Mouse (Mus musculus): Measurements from ENCODE around the gene Ldha. TPM values are rescaled to one million over a fixed set of nuclear protein-coding genes. Genes with fewer than 3 reads are reported as not detected.
"Not testable (repeated sequence)": the region's sequence is repeated elsewhere in the genome, so short reads cannot be mapped to it uniquely, and the experiment has no call there.

Ldha gene
- polyA plus RNA-seq, 1 experiment from 2014 or later, result 905 TPM

DNA sequence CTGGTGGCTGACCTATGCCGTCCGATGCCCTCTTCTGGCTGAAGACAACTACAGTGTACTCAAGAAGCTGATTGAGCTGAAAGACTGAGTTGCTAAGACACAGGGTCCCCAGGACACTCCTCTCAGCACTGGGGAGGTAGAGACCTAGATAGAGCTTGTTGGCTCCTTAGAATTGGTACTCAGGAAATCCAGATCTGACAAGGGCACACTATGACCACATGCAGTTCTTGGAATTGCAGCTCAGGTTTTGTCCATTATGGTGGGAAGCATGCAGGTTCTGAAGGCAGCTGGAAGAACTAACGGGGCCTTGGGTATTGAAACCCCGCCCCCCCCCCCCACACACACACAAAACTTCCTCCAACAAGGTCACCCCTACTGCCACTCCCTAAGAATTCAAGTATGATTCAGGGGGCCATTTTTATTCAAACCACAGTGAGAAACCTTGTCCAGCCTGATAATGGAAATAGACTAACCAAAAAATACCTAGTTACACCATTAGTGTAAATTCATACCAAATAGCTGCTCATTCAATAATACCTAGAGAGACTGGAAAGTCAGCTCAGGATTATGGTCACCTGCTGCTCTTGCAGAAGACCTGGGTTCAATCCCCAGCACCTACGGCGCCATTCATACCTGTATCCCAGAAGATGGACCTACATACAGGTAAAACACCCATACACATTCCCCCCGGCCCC is 14.7 kb downstream of the Ldha start:
- H3K4me2 ChIP-seq, result no peak overlapping the region
- no peaks in the 10 kb centered on the region for H3K27me3 ChIP-seq
- no peaks in the 10 kb centered on the region for H3K9me3 ChIP-seq (replicated peaks)
- no peak for ATAC-seq
- no peak overlapping the region for H3K4me3 ChIP-seq
- WGBS, result 72% methylated on average over 7 of the region's 7 CpGs
- H3K27ac ChIP-seq, result no peak overlapping the region
- H3K36me3 ChIP-seq (ENCODE audit: poor library complexity, severe bottlenecking), result peaks cover 56% of the 10 kb centered on the region
- no peaks in the 10 kb centered on the region for H3K4me1 ChIP-seq
- H3K9ac ChIP-seq, result no peak overlapping the region

DNA sequence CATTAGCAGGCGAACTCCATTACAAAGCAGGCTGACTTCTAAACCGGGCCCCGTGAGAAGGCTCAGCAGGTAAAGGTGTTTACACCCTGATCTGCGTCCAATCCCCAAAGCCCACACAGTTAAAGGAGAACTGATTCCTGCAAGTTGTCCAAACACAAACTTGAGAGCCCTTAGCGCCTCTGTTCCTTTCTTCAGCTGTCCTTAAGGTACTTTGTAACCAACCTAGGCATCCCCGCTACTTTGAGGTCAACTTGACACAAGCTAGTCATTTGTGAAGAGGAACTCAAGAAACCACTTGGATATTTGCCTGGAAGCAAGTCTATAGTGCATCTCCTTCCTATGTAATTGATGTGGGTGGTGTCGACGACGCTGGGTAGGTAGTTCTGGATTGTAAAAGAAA is 16.2 kb downstream of the Ldha start:
- H3K36me3 ChIP-seq (ENCODE audit: poor library complexity, severe bottlenecking), result peaks cover 42% of the 10 kb centered on the region
- H3K9ac ChIP-seq, result no peak overlapping the region
- no peak overlapping the region for H3K27ac ChIP-seq
- ATAC-seq, result no peak
- H3K4me1 ChIP-seq, result no peaks in the 10 kb centered on the region
- no peaks in the 10 kb centered on the region for H3K9me3 ChIP-seq (replicated peaks)
- H3K4me2 ChIP-seq, result no peak overlapping the region
- no peak overlapping the region for H3K4me3 ChIP-seq
- WGBS, result 80% methylated on average over 9 of the region's 9 CpGs
- H3K27me3 ChIP-seq, result no peaks in the 10 kb centered on the region

- Histone ChIP-seq H3K36me3 (ENCODE audit: poor library complexity, severe bottlenecking) (peaks cover 26% of the 10 kb centered on the region), H3K4me3 (no peak overlapping the region), H3K4me1 (no peaks in the 10 kb centered on the region), H3K9me3 (replicated peaks) (no peaks in the 10 kb centered on the region), H3K9ac (no peak overlapping the region), H3K27ac (no peak overlapping the region), H3K27me3 (no peaks in the 10 kb centered on the region), H3K4me2 (no peak overlapping the region)
- 60% methylated on average over 6 of the region's 6 CpGs for WGBS
- no peak for ATAC-seq
Measured at GRCm38 (mm10) chr7:46859031-46859430, 17.8 kb downstream of the Ldha start.

- Histone ChIP-seq H3K27me3 (no peaks in the 10 kb centered on the region), H3K9me3 (replicated peaks) (no peaks in the 10 kb centered on the region), H3K4me2 (no peak within 1 kb of the TSS), H3K4me1 (no peaks in the 10 kb centered on the region), H3K27ac (no peak within 1 kb of the TSS), H3K4me3 (no peak within 1 kb of the TSS), H3K9ac (no peak within 1 kb of the TSS), H3K36me3 (ENCODE audit: poor library complexity, severe bottlenecking) (peaks cover 6% of the 10 kb centered on the region)
- no peak for ATAC-seq
- 35% methylated on average over 10 of the region's 10 CpGs for WGBS
Measured at GRCm38 (mm10) chr7:46860996-46861395, 19.7 kb downstream of the Ldha start, which contains the start of gene Ldhc. Ldhc (plus strand) TSS chr7:46861203.

DNA sequence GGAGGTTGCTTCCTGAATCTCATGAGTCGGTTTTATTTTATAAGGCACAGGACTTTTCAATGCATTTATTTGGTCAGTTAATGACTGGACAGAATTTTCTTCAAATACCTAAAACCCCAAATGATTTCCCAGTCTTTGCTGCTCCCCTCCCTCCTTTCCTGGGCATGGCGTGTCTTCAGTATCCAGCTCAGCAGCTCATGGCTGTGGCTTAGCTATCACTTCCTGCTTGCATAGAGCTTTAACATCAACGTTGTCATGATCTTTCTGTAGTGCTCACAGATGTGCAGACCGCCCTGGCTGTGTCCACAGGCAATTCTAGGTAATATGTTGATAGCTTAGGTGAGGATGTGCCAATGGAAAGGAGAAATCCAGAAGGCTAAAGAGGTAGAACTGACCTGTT is 30.7 kb downstream of the Ldha start:
- no peaks in the 10 kb centered on the region for H3K27me3 ChIP-seq
- ATAC-seq, result no peak
- H3K9me3 ChIP-seq (replicated peaks), result no peaks in the 10 kb centered on the region
- H3K4me2 ChIP-seq, result no peak overlapping the region
- H3K36me3 ChIP-seq (ENCODE audit: poor library complexity, severe bottlenecking), result no peaks in the 10 kb centered on the region
- H3K4me1 ChIP-seq, result no peaks in the 10 kb centered on the region
- H3K9ac ChIP-seq, result no peak overlapping the region
- no peak overlapping the region for H3K27ac ChIP-seq
- WGBS, result 76% methylated on average over 4 of the region's 4 CpGs
- H3K4me3 ChIP-seq, result no peak overlapping the region

- H3K36me3 ChIP-seq (ENCODE audit: poor library complexity, severe bottlenecking), result no peaks in the 10 kb centered on the region
- H3K27me3 ChIP-seq, result no peaks in the 10 kb centered on the region
- H3K27ac ChIP-seq, result no peak overlapping the region
- WGBS, result 72% methylated on average over 4 of the region's 4 CpGs
- no peak overlapping the region for H3K9ac ChIP-seq
- H3K4me1 ChIP-seq, result no peaks in the 10 kb centered on the region
- H3K9me3 ChIP-seq (replicated peaks), result no peaks in the 10 kb centered on the region
- no peak overlapping the region for H3K4me3 ChIP-seq
- no peak for ATAC-seq
- no peak overlapping the region for H3K4me2 ChIP-seq
Measured at GRCm38 (mm10) chr7:46876841-46877240, 35.6 kb downstream of the Ldha start.

GRCm38 (mm10) chr7:46877255-46877654 is 36.0 kb downstream of the Ldha start:
- no peak overlapping the region for H3K4me2 ChIP-seq
- H3K27me3 ChIP-seq, result no peaks in the 10 kb centered on the region
- ATAC-seq, result no peak
- no peaks in the 10 kb centered on the region for H3K9me3 ChIP-seq (replicated peaks)
- H3K36me3 ChIP-seq (ENCODE audit: poor library complexity, severe bottlenecking), result no peaks in the 10 kb centered on the region
- no peaks in the 10 kb centered on the region for H3K4me1 ChIP-seq
- WGBS, result 89% methylated on average over 6 of the region's 6 CpGs
- H3K27ac ChIP-seq, result no peak overlapping the region
- no peak overlapping the region for H3K4me3 ChIP-seq
- H3K9ac ChIP-seq, result no peak overlapping the region

- no peak for ATAC-seq
Measured at GRCm38 (mm10) chr7:46879851-46880250, 38.6 kb downstream of the Ldha start.

GRCm38 (mm10) chr7:46880992-46881391 is 39.7 kb downstream of the Ldha start:
- Histone ChIP-seq H3K27ac (no peak overlapping the region), H3K4me1 (no peaks in the 10 kb centered on the region), H3K9ac (no peak overlapping the region), H3K36me3 (ENCODE audit: poor library complexity, severe bottlenecking) (peaks cover 26% of the 10 kb centered on the region), H3K27me3 (no peaks in the 10 kb centered on the region), H3K9me3 (replicated peaks) (no peaks in the 10 kb centered on the region), H3K4me3 (no peak overlapping the region), H3K4me2 (no peak overlapping the region)
- ATAC-seq, result no peak
- 83% methylated on average over 2 of the region's 2 CpGs for WGBS

More at GRCm38 (mm10) chr7:46879851-46880250, 38.6 kb downstream of the Ldha start:
- Histone ChIP-seq H3K4me1 (no peaks in the 10 kb centered on the region), H3K36me3 (ENCODE audit: poor library complexity, severe bottlenecking) (peaks cover 15% of the 10 kb centered on the region), H3K9me3 (replicated peaks) (no peaks in the 10 kb centered on the region), H3K4me2 (no peak overlapping the region), H3K4me3 (no peak overlapping the region), H3K27me3 (no peaks in the 10 kb centered on the region), H3K9ac (no peak overlapping the region), H3K27ac (no peak overlapping the region)
- 98% methylated on average over 5 of the region's 5 CpGs for WGBS

DNA sequence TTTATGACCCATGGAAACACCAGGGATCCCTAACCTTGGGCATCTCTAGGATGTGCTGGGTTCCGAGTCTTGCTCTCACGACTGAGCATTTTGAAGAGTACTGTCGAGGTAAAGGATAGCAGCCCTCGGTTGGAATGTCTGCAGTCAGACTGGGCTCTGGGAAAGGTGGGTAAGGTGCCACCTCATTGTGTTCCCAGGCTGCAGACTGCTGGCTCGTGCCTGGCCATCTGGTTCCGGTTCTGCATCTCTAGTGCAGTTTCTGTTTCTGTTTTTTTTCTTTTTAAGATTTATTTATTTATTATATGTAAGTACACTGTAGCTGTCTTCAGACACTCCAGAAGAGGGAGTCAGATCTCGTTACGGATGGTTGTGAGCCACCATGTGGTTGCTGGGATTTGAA is 40.7 kb downstream of the Ldha start:
- not testable (repeated sequence) for H3K27me3 ChIP-seq; H3K27ac ChIP-seq; ATAC-seq; H3K9me3 ChIP-seq (replicated peaks); H3K9ac ChIP-seq; H3K4me1 ChIP-seq; H3K4me3 ChIP-seq; H3K4me2 ChIP-seq
- 87% methylated on average over 8 of the region's 8 CpGs for WGBS
- peaks cover 36% of the 10 kb centered on the region for H3K36me3 ChIP-seq (ENCODE audit: poor library complexity, severe bottlenecking)

DNA sequence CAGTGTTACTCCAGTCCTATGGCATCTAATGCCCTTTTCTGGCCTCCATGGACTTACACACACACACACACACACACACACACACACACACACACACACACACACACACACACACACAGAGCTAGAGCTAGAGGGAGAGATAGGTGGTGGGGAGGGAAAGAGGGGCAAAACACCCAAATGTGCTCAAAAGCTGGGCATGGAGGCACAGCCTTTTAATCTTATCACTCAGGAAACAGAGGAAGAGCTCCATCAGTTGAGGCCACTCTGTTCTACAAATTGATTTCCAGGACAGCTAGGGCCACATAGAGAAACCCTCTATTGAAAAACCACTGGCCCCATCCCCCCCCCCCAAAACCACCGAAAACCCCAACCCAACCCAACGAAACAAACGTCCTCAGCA is 42.0 kb downstream of the Ldha start:
- Histone ChIP-seq H3K9ac (no peak overlapping the region), H3K4me2 (no peak overlapping the region), H3K4me1 (no peaks in the 10 kb centered on the region), H3K4me3 (no peak overlapping the region), H3K27me3 (no peaks in the 10 kb centered on the region), H3K27ac (no peak overlapping the region), H3K36me3 (ENCODE audit: poor library complexity, severe bottlenecking) (peaks cover 49% of the 10 kb centered on the region), H3K9me3 (replicated peaks) (no peaks in the 10 kb centered on the region)
- 85% methylated on average over 3 of the region's 3 CpGs for WGBS
- ATAC-seq, result no peak

DNA sequence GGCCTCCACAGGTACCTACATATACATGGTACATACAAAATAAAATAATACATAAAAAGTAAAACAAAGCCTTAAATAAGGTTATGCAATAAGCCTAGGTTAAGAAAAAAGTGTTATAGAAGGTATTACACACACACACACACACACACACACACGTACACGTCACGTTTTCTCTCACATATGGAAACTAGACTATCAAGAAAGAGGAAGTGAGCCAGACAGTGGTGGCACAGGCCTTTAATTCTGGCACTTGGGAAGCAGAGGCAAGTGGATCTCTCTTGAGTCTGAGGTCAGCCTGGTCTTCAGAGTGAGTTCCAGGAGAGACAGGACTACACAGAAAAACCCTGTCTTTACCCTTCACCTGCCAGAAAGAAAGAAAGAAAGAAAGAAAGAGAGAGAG is 54.2 kb downstream of the Ldha start:
- H3K4me3 ChIP-seq, result no peak overlapping the region
- peaks cover 92% of the 10 kb centered on the region for H3K36me3 ChIP-seq (ENCODE audit: poor library complexity, severe bottlenecking)
- H3K4me2 ChIP-seq, result no peak overlapping the region
- no peaks in the 10 kb centered on the region for H3K27me3 ChIP-seq
- H3K4me1 ChIP-seq, result no peaks in the 10 kb centered on the region
- no peaks in the 10 kb centered on the region for H3K9me3 ChIP-seq (replicated peaks)
- H3K27ac ChIP-seq, result no peak overlapping the region
- H3K9ac ChIP-seq, result no peak overlapping the region
- WGBS, result 94% methylated on average over 3 of the region's 3 CpGs
- ATAC-seq, result no peak

GRCm38 (mm10) chr7:46899343-46899742 is 58.1 kb downstream of the Ldha start:
- Histone ChIP-seq H3K36me3 (ENCODE audit: poor library complexity, severe bottlenecking) (peaks cover 90% of the 10 kb centered on the region), H3K4me2 (no peak overlapping the region), H3K27me3 (no peaks in the 10 kb centered on the region), H3K4me3 (no peak overlapping the region), H3K9me3 (replicated peaks) (no peaks in the 10 kb centered on the region), H3K9ac (no peak overlapping the region), H3K27ac (no peak overlapping the region), H3K4me1 (no peaks in the 10 kb centered on the region)
- ATAC-seq, result no peak
- 91% methylated on average over 3 of the region's 3 CpGs for WGBS
